Mouse (Mus musculus): ENCODE results near the gene Mink1. TPM values are rescaled to one million over a fixed set of nuclear protein-coding genes. Genes with fewer than 3 reads are reported as not detected.
"Not testable (repeated sequence)": the region's sequence is repeated elsewhere in the genome, so short reads cannot be mapped to it uniquely, and the experiment has no call there.

The Mink1 gene
- total RNA-seq, 2 experiments from 2014 or later: 350 to 366 TPM

- no peak for DNase-seq (ENCODE audit: low spot score in 2 of 2)
These were observed 8.7 kb upstream of the Mink1 start for GRCm38 (mm10) chr11:70553940-70554339.

- no peak for DNase-seq (ENCODE audit: low spot score in 2 of 2)
These were observed 5.1 kb upstream of the Mink1 start for GRCm38 (mm10) chr11:70557545-70557944.

GRCm38 (mm10) chr11:70561937-70562286 lies 769 bp upstream of the Mink1 start:
- DNase-seq (ENCODE audit: low spot score in 2 of 2): no peak

GRCm38 (mm10) chr11:70562995-70563469 lies 351 bp downstream of the Mink1 start:
- DNase-seq (ENCODE audit: low spot score in 2 of 2): no peak

GRCm38 (mm10) chr11:70563470-70564275 lies 992 bp downstream of the Mink1 start:
- no peak for DNase-seq (ENCODE audit: low spot score in 2 of 2)

- no peak for DNase-seq (ENCODE audit: low spot score in 2 of 2)
These were observed 1.7 kb downstream of the Mink1 start for GRCm38 (mm10) chr11:70564276-70564873.

- DNase-seq (ENCODE audit: low spot score in 2 of 2): no peak
These were observed 3.9 kb downstream of the Mink1 start for GRCm38 (mm10) chr11:70566586-70566985.

GRCm38 (mm10) chr11:70570614-70571013 lies 7.9 kb downstream of the Mink1 start:
- DNase-seq (ENCODE audit: low spot score in 2 of 2): not testable (repeated sequence)

GRCm38 (mm10) chr11:70571641-70572040 lies 9.0 kb downstream of the Mink1 start:
- DNase-seq (ENCODE audit: low spot score in 2 of 2): no peak

GRCm38 (mm10) chr11:70572348-70572902 lies 9.7 kb downstream of the Mink1 start:
- DNase-seq (ENCODE audit: low spot score in 2 of 2): no peak

GRCm38 (mm10) chr11:70573872-70574271 lies 11.2 kb downstream of the Mink1 start:
- peak in 1 of 2 experiments; percentile 45 for DNase-seq (ENCODE audit: low spot score in 2 of 2)

GRCm38 (mm10) chr11:70577201-70577600 lies 14.5 kb downstream of the Mink1 start:
- DNase-seq (ENCODE audit: low spot score in 2 of 2): no peak

- no peak for DNase-seq (ENCODE audit: low spot score in 2 of 2)
These were observed 16.3 kb downstream of the Mink1 start for GRCm38 (mm10) chr11:70578962-70579361.

GRCm38 (mm10) chr11:70579710-70580357 lies 17.2 kb downstream of the Mink1 start:
- DNase-seq (ENCODE audit: low spot score in 2 of 2): no peak

- no peak for DNase-seq (ENCODE audit: low spot score in 2 of 2)
These were observed 17.7 kb downstream of the Mink1 start for GRCm38 (mm10) chr11:70580358-70580720.

- DNase-seq (ENCODE audit: low spot score in 2 of 2): no peak
These were observed 18.2 kb downstream of the Mink1 start for GRCm38 (mm10) chr11:70580921-70581320.

GRCm38 (mm10) chr11:70582196-70582595 lies 19.5 kb downstream of the Mink1 start:
- no peak for DNase-seq (ENCODE audit: low spot score in 2 of 2)

- DNase-seq (ENCODE audit: low spot score in 2 of 2): peak in 1 of 2 experiments; percentile 31
These were observed 20.5 kb downstream of the Mink1 start for GRCm38 (mm10) chr11:70583022-70583714.

- DNase-seq (ENCODE audit: low spot score in 2 of 2): no peak
These were observed 21.1 kb downstream of the Mink1 start for GRCm38 (mm10) chr11:70583775-70584174.

GRCm38 (mm10) chr11:70585457-70585856 lies 22.8 kb downstream of the Mink1 start:
- no peak for DNase-seq (ENCODE audit: low spot score in 2 of 2)

- no peak for DNase-seq (ENCODE audit: low spot score in 2 of 2)
These were observed 23.6 kb downstream of the Mink1 start for GRCm38 (mm10) chr11:70586261-70586660.

All from layer of hippocampus, postnatal 14 days (tissue).